Mouse (Mus musculus) right cerebral cortex, postnatal 14 days (tissue): ENCODE measurements at regions not wholly inside any gene's neighbourhood (a gene's known extent, or its start where the extent isn't known, plus 50 kb on each side); places are given as distances from the start of the nearest gene placed in this dataset.
A peak's percentile ranks its signal among the peaks of the same experiment; 100 is the strongest.

Experiments used
- DNase-seq: peaks from one replicate; pipeline ENCODE4 v3.0.0; 2022

GRCm38 (mm10) chr14:67181586-67181985 is 1172.6 kb upstream of the Gulo start:
- no peak for DNase-seq

- no peak for DNase-seq
These were observed 1170.5 kb upstream of the Gulo start for GRCm38 (mm10) chr14:67179549-67179948.

- DNase-seq, result no peak
These were observed 1169.5 kb upstream of the Gulo start for GRCm38 (mm10) chr14:67178329-67179039.

- no peak for DNase-seq
These were observed 1167.7 kb upstream of the Gulo start for GRCm38 (mm10) chr14:67176672-67177071.

GRCm38 (mm10) chr14:67176100-67176499 is 1167.1 kb upstream of the Gulo start:
- no peak for DNase-seq

- no peak for DNase-seq
These were observed 1165.9 kb upstream of the Gulo start for GRCm38 (mm10) chr14:67174929-67175328.

- no peak for DNase-seq
These were observed 1161.8 kb upstream of the Gulo start for GRCm38 (mm10) chr14:67170801-67171200.

- DNase-seq, result no peak
These were observed 1161.2 kb upstream of the Gulo start for GRCm38 (mm10) chr14:67170248-67170647.

- DNase-seq, result no peak
These were observed 1160.2 kb upstream of the Gulo start for GRCm38 (mm10) chr14:67169201-67169600.

- no peak for DNase-seq
These were observed 1151.0 kb upstream of the Gulo start for GRCm38 (mm10) chr14:67159996-67160395.

GRCm38 (mm10) chr14:67158867-67159266 is 1149.9 kb upstream of the Gulo start:
- no peak for DNase-seq

- no peak for DNase-seq
These were observed 1147.4 kb upstream of the Gulo start for GRCm38 (mm10) chr14:67156366-67156765.

- DNase-seq, result no peak
These were observed 1144.6 kb upstream of the Gulo start for GRCm38 (mm10) chr14:67153621-67154020.

GRCm38 (mm10) chr14:67149961-67150471 is 1141.0 kb upstream of the Gulo start:
- DNase-seq, result peak; percentile 29

GRCm38 (mm10) chr14:67149091-67149490 is 1140.1 kb upstream of the Gulo start:
- DNase-seq, result no peak

GRCm38 (mm10) chr14:67146602-67147001 is 1137.6 kb upstream of the Gulo start:
- DNase-seq, result no peak

GRCm38 (mm10) chr14:67145046-67145445 is 1136.0 kb upstream of the Gulo start:
- no peak for DNase-seq

GRCm38 (mm10) chr14:67144461-67144985 is 1135.5 kb upstream of the Gulo start:
- DNase-seq, result no peak

GRCm38 (mm10) chr14:67143826-67144225 is 1134.8 kb upstream of the Gulo start:
- DNase-seq, result no peak

- no peak for DNase-seq
These were observed 1133.7 kb upstream of the Gulo start for GRCm38 (mm10) chr14:67142556-67143250.

GRCm38 (mm10) chr14:67141581-67142441 is 1132.8 kb upstream of the Gulo start:
- DNase-seq, result peak; percentile 81

GRCm38 (mm10) chr14:67141151-67141550 is 1132.1 kb upstream of the Gulo start:
- DNase-seq, result no peak

GRCm38 (mm10) chr14:67139674-67140073 is 1130.7 kb upstream of the Gulo start:
- DNase-seq, result no peak
